Mouse (Mus musculus) 416B (cell line): Measurements from ENCODE around the gene Vps37c.
A peak's percentile ranks its signal among the peaks of the same experiment; 100 is the strongest.

Source experiments
- DNase-seq: peaks from one replicate; pipeline ENCODE4 v3.0.0; 2011; ENCODE audit warnings: low read depth

Vps37c gene

GRCm38 (mm10) chr19:10713551-10713950, 25.0 kb downstream of the Vps37c start:
- DNase-seq: no peak

- no peak for DNase-seq
These were observed 25.6 kb downstream of the Vps37c start for GRCm38 (mm10) chr19:10714168-10714567.

GRCm38 (mm10) chr19:10714682-10715475, 26.3 kb downstream of the Vps37c start:
- peak; percentile 56 for DNase-seq

DNA sequence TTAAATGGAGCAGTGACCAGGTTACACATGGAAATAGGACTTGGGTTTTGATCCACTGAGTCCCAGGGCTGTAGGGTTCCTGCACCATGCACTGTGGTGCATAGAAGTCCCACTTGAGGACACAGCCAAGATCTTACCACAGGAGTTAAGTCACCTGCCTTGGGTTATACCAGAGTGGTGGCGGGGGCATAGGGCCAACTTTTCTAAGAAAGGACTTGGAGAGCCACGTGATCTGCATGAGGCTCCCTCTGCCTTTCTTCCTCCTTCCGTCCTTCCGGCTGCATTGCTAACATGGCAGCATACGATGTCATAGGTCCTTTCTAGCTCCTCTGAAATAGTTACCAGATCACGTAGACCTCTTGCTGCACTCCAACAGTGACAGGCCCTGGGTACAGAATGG, 26.9 kb downstream of the Vps37c start:
- no peak for DNase-seq

GRCm38 (mm10) chr19:10718251-10718775, 29.8 kb downstream of the Vps37c start:
- peak; percentile 52 for DNase-seq

DNA sequence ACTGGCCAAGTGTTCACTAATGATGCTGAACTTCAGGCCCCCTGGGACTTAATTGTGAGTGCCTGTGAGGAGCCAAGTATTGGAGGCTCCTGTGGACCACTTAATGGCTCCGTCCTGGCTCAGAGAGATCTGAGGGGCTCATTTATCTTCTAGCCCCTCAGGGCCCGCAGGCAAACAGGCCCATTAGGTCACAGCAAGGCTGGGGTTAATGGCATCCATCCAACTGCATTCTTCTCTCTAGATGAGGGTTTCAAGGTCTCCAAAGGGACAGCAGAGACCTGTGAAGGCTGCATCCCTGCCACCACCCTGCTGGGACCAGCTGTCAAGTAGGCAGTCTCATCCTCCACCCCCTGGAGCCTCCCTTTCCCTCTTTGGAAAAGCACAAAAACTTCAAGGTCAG, 31.2 kb downstream of the Vps37c start:
- DNase-seq: no peak

- no peak for DNase-seq
These were observed 32.0 kb downstream of the Vps37c start for GRCm38 (mm10) chr19:10720524-10720923.

- no peak for DNase-seq
These were observed 32.5 kb downstream of the Vps37c start for GRCm38 (mm10) chr19:10721064-10721463.

DNA sequence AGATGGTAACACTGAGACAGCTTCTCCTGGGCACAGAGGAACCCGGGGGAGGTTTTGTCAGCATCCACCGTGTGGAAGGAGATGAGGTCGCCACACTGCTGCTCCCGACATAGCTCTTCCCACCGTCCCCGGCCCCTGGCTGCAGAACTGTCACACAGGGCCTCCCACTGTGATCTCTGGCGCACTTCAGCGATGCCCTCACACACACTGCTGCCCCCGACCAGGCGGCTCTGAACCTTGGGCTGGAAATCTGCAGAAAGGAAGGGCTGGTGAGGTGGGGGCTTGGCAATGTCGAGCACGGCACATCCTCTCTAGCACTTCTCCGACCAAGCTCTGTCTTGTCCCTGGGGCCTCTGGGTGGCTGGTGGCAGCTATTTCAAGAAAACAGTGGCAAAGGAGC, 34.5 kb downstream of the Vps37c start:
- DNase-seq: no peak

- DNase-seq: no peak
These were observed 35.1 kb downstream of the Vps37c start for GRCm38 (mm10) chr19:10723649-10724048.

DNA sequence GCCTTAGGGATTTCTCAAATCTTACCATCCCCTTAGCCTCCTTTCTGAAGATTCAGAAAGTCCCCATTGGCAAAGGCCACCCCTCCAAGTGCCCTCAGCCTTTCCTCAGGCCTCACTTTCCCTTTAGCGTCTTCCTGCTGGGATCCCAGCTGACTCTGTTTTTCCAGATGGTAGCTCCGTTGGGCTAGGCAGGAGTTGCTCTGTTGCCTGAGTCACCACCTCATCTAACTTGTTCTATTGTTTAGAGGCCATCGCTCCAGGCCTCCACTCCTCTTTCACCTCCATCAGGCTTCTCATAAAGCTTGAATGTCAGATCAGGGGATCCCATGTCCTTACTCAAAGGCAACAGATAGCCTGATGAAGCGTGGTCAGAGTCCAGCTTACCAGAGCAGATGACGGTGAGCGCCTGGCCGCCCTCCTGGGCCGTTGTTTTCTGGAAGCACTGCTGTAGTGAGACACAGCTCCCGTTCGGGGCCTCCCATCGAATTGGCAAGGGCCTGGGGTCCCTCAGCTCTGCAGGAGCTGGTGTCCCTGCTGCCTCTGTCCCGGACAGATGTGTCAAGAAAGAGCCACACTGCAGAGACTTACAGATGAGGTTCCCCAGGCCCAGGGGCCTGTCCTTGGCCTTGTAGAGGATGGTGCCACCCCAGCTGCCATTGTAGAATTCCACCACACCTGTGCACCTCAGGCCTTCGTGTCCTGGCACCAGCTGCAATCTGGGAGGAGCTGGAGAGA, 36.3 kb downstream of the Vps37c start:
- no peak for DNase-seq

DNA sequence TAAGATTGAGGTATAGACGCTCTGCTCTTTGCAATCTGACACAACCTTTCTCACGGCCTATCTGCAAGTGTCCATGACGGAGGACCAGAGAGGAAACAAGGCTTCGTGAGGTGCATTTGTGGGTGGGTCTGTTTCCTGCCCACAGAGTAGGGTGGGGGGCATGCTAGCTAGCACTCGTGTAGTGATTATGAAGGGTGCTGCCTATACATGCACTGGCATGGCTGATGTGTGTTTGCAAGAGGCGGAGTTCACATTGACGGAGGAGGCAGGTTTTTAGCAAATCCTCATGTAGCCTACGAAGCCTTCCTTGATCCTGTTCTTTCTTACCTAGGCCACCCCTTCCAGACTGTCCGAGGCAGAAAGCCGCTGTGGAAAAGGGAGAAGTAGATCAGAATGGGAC, 41.4 kb downstream of the Vps37c start:
- no peak for DNase-seq

GRCm38 (mm10) chr19:10730469-10730868, 41.9 kb downstream of the Vps37c start:
- no peak for DNase-seq

DNA sequence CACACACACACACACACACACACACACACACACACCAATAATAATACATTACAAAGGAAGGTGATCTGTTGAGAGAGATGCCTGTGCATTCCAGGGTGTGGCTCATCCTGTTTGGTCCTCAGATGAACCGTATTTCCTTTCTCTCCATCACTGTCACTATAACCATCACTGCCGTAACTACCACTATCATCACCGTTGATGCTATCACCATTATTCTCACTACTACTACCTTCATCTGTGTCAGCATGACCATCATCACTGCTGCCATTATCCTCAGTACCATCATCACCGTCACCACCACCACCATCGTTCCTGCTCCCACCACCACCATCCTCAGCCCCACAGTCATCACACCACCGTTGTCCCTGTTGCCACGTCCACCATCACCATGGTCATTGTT, 43.4 kb downstream of the Vps37c start:
- DNase-seq: no peak

- no peak for DNase-seq
These were observed 44.2 kb downstream of the Vps37c start for GRCm38 (mm10) chr19:10732741-10733140.

GRCm38 (mm10) chr19:10733501-10734127, 45.1 kb downstream of the Vps37c start:
- DNase-seq: no peak

GRCm38 (mm10) chr19:10734554-10734953, 46.0 kb downstream of the Vps37c start:
- no peak for DNase-seq

GRCm38 (mm10) chr19:10735061-10735460, 46.5 kb downstream of the Vps37c start:
- no peak for DNase-seq

- no peak for DNase-seq
These were observed 47.3 kb downstream of the Vps37c start for GRCm38 (mm10) chr19:10735861-10736260.

DNA sequence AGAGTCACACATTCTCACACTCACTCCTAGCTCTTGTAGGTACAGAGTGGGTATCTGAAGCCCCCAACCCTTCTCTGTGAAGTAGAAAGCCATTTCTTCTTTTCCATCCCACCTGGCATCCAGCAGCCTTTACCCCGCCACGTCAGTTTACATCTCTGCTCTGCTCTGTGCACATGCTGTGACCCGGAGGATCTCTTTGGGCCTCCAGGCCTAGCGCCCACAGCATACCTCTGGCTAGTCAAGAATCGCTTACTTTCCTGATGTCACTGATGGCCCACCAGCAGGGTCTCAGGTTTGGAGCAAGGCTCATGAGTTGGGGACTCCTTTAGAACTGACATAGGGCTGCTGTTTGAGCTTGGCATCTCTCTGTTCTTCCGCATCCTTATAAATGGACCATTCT, 49.5 kb downstream of the Vps37c start:
- DNase-seq: no peak

DNA sequence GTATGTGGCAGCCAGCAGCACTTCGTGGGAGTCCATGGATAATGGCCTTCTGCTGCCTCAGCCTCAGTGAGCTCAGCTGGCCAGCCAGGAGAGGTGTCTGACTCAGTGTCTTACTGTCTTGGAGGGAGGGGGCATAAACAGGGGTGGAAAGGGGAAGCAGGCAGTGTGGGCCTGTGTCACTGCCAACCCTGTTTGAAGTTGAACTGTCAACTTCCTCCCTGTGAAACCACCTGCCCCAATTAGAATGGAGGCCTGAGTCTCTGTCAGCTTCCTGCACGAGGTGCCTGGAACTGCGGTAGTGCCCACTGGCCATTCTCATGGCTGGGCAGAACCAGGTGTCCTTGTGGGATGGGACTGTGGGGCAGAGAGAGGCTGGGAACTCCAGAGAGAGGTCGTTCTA, 50.3 kb downstream of the Vps37c start, which contains the start of gene Cd5:
Cd5 (minus strand) TSS at position 192 of the 400 bp plus-strand sequence.
- DNase-seq: peak; percentile 53

GRCm38 (mm10) chr19:10739916-10740315, 51.4 kb downstream of the Vps37c start:
- DNase-seq: no peak
